Mouse (Mus musculus) right cerebral cortex, postnatal 4 days (tissue): ENCODE data around the gene Ggt6.
"Not testable (repeated sequence)": the region's sequence is repeated elsewhere in the genome, so short reads cannot be mapped to it uniquely, and the experiment has no call there.

Experiments
- DNase-seq: peaks from one replicate; pipeline ENCODE4 v3.0.0-alpha.2; 2022

Gene Ggt6

DNA sequence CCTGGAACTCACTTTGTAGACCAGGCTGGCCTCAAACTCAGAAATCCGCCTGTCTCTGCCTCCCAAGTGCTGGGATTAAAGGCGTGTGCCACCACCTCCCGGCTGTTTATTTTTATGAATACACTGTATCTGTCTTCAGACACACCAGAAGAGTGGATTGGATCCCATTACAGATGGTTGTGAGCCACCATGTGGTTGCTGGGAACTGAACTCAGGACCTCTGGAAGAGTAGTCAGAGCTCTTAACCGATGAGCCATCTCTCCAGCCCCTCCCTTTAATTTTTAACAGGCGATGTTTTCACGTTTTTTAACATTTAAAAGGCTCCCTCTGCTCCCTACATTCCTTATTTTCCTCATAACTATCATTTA lies 5.3 kb downstream of the Ggt6 start:
- not testable (repeated sequence) for DNase-seq

- DNase-seq = peak; percentile 99
Observed at GRCm38 (mm10) chr11:72440965-72441664, 5.8 kb downstream of the Ggt6 start, which contains the start of gene Mybbp1a. TSS of gene Mybbp1a (plus strand) at chr11:72441355.

DNA sequence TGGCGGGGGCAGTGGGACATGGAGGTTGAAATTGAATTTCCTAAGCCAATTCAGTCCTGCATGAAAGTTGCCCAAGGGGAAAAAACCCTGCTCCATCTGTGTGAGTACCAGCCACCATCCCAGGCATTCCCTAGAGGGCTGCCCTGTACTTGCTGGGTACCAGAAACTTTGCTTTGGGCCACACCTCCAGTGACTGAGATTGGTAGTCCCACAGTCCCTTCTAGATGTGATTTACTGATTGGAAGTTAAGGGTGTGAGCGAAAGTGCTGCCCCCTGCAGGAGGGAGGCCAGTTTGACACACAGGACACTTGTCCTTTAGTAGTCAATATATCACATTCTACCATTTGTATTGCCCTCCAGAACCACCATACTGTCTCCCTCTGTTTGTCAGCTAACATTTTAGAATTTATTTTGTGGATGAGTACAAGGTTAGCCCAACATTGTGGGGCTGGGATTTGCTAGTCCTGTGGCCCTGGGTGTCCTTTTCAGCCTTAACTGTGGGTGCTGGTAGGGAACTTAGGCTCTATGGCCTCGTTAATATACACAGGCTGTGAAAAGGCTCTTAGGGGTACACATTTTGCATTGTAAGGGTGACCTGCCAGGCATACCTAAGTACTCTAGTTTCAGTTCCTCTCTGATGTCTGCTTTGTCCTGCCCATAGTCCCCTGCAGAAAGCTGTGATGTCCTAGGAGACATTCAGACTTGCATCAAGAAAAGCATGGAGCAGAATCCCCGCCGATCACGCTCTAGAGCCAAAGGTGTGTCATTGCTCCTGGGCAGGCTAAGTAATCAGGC lies 11.2 kb downstream of the Ggt6 start:
- peak; percentile 57 for DNase-seq

DNA sequence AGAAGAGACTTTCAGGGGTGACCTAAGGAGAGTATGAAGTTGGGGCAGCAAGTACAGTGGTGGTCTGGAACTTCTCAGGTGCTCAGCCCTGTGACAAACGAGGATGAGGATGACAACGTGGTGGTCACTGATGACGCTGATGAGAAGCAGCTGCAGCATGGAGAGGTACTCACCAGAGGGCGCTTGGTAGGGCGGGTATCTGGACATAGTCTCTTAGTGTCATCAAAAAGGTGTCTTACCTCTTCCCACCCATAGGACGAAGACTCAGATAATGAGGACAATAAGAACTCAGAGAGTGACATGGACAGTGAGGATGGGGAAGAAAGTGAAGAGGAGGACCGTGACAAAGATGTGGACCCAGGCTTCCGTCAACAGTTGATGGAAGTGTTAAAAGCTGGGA lies 12.1 kb downstream of the Ggt6 start:
- no peak for DNase-seq

GRCm38 (mm10) chr11:72452140-72452665 lies 16.9 kb downstream of the Ggt6 start:
- no peak for DNase-seq

DNA sequence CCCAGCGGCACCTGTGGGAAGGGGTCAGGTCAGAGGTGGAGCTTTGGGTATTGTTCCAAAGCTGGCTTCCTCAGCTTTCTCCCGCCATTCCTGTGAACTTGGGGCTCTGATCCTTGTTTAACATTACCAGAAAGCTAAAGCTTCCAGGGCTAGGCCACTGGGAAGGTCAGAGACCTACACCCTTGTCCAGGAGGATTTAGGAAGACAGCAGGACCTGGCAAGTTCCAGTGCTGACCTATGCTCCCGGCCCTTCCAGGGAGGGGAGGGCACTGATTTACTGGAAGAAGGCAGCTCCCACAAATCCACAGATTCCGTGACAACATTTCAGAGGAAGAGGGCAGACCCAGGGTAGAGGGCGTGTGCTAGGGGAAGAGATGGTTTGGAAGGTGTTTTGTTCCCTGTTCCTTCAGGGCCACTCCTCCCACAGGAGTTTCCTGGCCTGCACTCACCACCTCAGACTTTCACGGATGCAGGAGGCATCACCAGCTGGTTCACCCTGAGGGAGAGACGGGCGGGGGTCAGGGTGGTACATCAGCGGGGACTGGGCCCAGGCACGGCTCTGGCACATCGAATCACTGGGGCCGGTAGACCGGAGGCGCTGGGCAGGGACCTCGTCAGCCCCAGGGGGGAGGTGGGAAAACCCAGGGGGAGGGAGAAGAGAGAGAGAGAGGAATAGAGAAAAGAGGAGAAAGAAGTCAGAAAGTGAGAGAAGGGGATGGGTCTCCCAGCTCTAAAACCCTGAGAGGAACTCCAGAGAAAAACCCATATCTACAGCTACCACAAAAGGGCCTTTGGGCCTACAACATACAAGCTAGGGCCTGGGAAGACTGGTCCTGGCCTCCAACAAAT lies 18.0 kb downstream of the Ggt6 start:
- DNase-seq = no peak

GRCm38 (mm10) chr11:72455694-72456093 lies 20.4 kb downstream of the Ggt6 start:
- no peak for DNase-seq

- DNase-seq = no peak
Observed at GRCm38 (mm10) chr11:72457995-72458496, 22.7 kb downstream of the Ggt6 start.

- no peak for DNase-seq
Observed at GRCm38 (mm10) chr11:72458502-72458901, 23.2 kb downstream of the Ggt6 start.

DNA sequence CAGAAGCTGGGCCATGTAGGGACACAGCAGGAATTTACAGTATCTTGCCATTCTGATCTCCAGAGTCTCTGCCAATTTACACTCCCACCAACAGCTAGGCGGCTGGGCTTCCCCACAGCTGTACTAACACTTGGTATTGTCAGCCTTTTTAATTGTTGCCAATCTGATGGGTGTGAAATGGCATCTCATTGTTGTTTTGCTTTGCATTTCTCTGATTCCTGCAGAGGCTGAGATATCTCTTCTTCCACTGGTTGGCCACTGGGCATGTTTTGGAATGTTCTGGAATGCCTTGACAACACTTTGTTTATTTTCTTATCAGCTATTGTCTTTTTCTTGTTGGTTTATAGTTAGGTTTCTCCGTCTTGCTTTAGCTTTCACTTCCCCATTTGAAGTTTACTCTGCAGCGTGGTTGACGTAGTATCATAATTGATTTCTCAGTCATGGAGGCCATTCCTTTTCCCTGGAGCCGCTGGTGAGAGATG lies 26.2 kb downstream of the Ggt6 start:
- no peak for DNase-seq

DNA sequence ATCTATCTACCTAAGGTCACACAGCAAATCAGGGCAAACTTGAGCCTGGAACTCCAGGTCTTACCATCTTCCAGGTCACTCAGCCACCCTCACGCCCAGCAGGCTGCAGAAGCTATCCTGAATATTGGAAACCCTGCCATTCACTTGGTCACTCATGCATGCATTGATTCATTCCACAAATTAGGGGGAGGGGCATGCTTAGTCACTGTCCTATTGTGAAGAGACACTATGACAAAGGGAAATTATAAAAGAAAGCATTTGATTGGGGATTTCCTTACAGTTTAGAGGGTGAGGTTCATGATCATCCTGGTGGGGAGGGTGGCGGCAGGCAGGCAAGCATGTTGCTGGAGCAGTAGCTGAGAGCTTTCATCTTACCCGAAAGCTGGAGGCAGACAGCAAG lies 29.5 kb downstream of the Ggt6 start:
- DNase-seq = no peak

- no peak for DNase-seq
Observed at GRCm38 (mm10) chr11:72465978-72466693, 30.8 kb downstream of the Ggt6 start.

- DNase-seq = no peak
Observed at GRCm38 (mm10) chr11:72466694-72467507, 31.6 kb downstream of the Ggt6 start.

DNA sequence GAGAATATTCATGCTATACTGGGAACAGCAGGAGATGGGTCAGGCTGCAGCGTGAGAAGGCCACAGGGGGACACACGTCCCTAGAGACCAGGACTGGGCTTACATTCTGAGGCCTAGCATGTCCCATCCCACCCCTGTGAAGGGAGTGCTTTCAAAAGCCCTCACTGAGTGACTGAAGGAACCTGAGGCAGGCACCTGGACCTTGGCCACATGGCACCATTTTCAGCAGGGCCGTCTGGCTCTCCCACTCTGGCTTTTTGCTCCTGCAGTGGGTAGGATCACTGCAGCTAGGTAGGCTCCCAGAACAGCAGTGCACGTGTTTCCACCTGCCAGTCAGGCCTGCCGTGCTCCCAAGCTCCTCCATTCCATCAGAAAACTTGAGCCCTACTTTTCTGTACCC lies 33.2 kb downstream of the Ggt6 start:
- no peak for DNase-seq

DNA sequence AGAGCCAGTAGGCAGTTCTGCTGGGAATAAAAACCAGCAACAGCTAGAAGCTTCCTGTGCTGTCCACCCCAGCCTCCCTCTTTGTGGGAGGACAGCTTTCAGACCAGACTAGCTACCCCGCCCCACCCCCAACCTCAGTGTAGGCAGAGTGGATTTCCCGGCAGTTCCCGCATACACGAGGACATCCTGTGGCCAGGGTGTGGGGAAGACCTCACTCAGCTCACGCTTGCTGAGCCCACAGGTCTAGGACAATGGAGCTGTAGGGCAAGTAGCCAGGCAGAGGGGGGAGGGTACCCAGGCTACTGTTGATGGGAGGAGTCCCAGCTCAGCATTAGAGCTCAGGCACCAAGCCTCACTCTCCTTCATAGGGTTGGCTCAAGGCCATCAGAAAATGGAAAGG lies 33.9 kb downstream of the Ggt6 start:
- DNase-seq = peak; percentile 40

- no peak for DNase-seq
Observed at GRCm38 (mm10) chr11:72470004-72470403, 34.7 kb downstream of the Ggt6 start.

DNA sequence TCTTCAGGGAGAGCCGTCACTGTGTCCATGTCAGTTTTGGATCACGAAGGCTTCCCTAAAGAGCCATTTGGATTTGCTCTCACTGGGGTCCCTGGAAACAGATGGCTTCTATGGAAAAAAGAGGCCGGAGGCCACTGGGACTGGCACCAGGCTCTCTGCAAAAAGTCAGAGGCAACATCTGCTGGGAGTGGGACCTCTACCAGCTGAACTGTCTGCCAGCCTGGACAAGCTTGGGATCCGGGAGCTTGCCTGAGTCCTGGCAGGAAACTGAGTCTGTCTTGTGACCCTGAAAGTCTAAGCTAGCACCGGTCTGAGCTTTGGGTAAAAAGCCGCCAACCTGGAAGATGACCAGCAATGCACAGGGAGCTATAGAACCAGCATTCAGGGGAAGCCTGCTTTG lies 36.1 kb downstream of the Ggt6 start:
- DNase-seq = no peak

GRCm38 (mm10) chr11:72473540-72473939 lies 38.2 kb downstream of the Ggt6 start:
- DNase-seq = no peak

GRCm38 (mm10) chr11:72474926-72475325 lies 39.6 kb downstream of the Ggt6 start:
- no peak for DNase-seq

DNA sequence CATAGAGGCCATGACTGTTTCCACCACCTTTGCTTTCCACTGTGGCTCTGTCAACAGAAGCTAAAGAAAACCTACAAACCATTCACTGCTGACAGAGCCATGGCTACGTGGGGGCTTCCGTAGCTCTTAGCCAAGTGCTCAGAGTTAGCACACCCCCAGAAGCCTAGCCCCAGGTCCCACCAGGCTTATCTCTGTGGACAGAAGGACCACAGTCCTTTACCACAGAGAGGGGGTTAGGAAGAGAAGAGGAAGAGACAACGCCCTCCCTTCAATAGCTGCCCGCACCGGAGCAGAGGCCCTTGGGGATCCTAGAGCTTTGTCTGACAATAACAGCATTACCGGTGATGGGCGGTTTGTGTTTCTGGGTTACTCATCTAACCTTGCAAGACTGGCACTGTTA lies 40.1 kb downstream of the Ggt6 start:
- DNase-seq = no peak

DNA sequence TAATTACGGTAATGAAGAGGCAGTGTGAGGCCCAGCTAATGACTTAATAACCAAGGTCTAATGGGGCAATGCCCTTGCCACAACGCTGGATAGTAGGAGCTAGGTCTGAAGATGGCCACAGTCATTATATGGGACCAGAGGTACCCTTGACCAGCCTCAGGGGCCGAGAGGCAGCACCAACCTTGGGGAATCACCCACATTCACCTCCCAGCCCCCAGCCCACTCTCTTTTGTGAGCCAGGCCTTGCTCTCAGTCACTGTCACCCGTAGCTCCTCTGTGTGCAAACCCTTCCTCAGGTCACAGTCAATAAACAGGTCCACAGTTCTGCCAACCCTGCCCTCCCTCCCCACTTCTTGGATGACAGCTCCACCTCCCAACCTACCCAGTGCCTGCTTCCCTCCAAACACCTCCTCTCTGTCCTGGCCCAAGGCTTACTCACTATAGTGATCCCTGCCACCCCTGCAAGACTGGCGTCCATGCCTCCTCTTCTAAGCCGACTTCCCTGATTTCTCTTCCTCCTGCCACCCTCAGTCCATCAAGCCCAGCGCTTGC lies 40.8 kb downstream of the Ggt6 start:
- no peak for DNase-seq
